Mouse (Mus musculus): ENCODE data around the gene Sdc3. TPM values are rescaled to one million over a fixed set of nuclear protein-coding genes. Genes with fewer than 3 reads are reported as not detected.

Gene Sdc3
- total and polyA plus RNA-seq, 3 experiments, result 32.7 to 51.9 (median 38.3) TPM

DNA sequence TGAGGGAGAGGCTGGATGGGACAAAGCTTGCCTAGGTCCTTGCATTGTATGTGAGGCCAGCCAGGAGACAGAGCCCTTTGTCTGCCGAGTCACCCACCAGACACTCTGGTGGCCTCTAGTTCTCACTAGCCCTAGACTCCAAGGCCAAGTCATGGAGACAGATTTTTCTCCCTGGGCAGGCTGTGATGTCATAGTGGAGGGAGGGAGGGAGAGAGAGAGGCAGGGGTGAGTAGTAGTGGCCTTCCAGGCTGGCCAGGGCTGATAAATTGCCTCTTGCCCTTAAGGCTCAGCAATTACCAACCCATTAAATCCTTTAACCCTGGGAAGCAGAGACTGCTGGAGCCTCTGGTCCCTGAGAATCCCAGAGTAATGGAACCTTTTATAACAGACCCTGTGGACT is 41.8 kb downstream of the Sdc3 start:
- no peak for DNase-seq
- TF ChIP-seq POLR2A (IDR thresholded peaks at IDR 0.05; ENCODE audit: insufficient read depth, low read depth, low read length), result no peak
- no peak for TF ChIP-seq EP300 (IDR thresholded peaks at IDR 0.05; ENCODE audit: insufficient read depth, low read depth, low read length)
- no peak for TF ChIP-seq CTCF (IDR thresholded peaks at IDR 0.05)
- no peak overlapping the region for H3K9ac ChIP-seq (ENCODE audit: low read depth, low read length)
- no peaks in the 10 kb centered on the region for H3K27me3 ChIP-seq (ENCODE audit: control insufficient read depth, insufficient read depth, low read length)
- H3K4me3 ChIP-seq, result no peak overlapping the region
- no peaks in the 10 kb centered on the region for H3K36me3 ChIP-seq (ENCODE audit: control insufficient read depth, insufficient read depth, low read length)
- no peaks in the 10 kb centered on the region for H3K79me2 ChIP-seq (replicated peaks; ENCODE audit: control insufficient read depth, insufficient read depth, low read length)
- H3K27ac ChIP-seq, result no peak overlapping the region; the same call in 1 of the 2 replicates
- H3K4me1 ChIP-seq (ENCODE audit: control insufficient read depth, insufficient read depth, low read length), result peaks cover 22% of the 10 kb centered on the region
- intact Hi-C loops (cut with DNase I), result loop anchor here (2.0 kb wide), 1 partner anchor 13 kb away; no protein-coding TSS in a partner anchor
- WGBS, result 18% methylated on average over 1 of the region's 1 CpGs

DNA sequence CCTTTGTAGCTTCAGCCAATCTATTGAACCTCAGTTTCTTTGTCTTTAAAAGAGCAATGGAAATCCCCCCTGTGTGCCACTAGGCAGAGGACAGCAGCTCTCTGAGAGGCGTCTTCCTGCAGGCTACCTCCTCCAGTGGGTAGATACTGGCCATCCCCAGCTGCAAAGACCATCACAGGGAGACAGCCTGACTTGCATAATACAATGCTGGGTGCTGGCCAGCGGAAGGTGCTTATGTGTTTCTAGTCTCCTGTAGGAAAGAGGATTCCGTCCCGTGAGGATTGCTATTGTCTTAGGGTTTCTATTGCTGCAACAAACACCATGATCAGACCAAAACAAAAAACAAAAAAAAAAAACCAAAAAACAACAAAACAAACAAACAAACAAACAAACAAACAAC is 43.2 kb downstream of the Sdc3 start:
- no peaks in the 10 kb centered on the region for H3K36me3 ChIP-seq (ENCODE audit: control insufficient read depth, insufficient read depth, low read length)
- no peak overlapping the region for H3K9ac ChIP-seq (ENCODE audit: low read depth, low read length)
- no peak overlapping the region for H3K4me3 ChIP-seq
- H3K27me3 ChIP-seq (ENCODE audit: control insufficient read depth, insufficient read depth, low read length), result no peaks in the 10 kb centered on the region
- H3K27ac ChIP-seq, result peak overlapping the region; percentile 64
- intact Hi-C loops (cut with DNase I), result loop anchor here (2.0 kb wide), 1 partner anchor 15 kb away; no protein-coding TSS in a partner anchor
- H3K79me2 ChIP-seq (replicated peaks; ENCODE audit: control insufficient read depth, insufficient read depth, low read length), result no peaks in the 10 kb centered on the region
- peaks cover 18% of the 10 kb centered on the region for H3K4me1 ChIP-seq (ENCODE audit: control insufficient read depth, insufficient read depth, low read length)
- peak; percentile 54 to 79 for DNase-seq
- TF ChIP-seq POLR2A (IDR thresholded peaks at IDR 0.05; ENCODE audit: insufficient read depth, low read depth, low read length) (0 out of 2 replicates have a peak, but pooled peaks have one; percentile 13), CTCF (IDR thresholded peaks at IDR 0.05) (no peak; the same call in 1 of the 2 replicates), EP300 (IDR thresholded peaks at IDR 0.05; ENCODE audit: insufficient read depth, low read depth, low read length) (peak; percentile 93)
- 61% methylated on average over 4 of the region's 4 CpGs for WGBS

DNA sequence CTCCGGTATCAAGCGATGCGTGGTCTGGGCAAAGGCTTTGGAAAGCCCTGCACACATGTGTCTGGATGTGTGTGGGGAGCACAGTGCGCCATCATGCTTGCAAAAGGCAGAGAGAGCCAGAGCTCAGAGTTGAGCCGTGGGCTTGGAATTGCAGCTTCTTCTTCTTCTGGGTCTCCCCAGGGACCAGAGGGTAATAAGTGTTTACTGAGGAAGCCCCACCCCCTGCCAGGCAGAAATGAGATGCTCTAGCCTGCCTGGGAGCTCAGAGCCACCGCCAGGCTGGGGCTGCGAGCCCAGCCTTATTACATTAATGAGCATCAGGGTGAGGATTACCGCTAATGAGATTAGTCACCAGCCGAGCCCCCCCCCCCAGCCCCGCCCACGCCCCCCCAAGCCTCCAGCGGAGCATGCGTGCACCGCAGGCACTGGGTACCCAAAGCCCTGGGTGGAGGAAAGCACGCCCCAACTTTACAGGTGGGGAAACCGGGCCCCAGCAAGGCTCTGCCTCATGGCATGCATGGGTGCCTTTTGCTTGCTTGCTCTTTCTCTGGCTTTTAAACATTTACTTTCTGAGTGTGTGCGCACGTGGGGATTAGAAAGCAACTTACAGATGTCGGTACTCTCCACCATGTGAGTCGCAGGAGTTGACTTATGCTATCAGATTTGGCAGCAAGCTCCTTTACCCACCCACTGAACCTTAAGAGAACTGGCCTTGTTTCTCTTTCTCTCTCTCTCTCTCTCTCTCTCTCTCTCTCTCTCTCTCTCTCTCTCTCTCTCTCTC is 44.1 kb downstream of the Sdc3 start:
- H3K4me1 ChIP-seq (ENCODE audit: control insufficient read depth, insufficient read depth, low read length), result peaks cover 23% of the 10 kb centered on the region

DNA sequence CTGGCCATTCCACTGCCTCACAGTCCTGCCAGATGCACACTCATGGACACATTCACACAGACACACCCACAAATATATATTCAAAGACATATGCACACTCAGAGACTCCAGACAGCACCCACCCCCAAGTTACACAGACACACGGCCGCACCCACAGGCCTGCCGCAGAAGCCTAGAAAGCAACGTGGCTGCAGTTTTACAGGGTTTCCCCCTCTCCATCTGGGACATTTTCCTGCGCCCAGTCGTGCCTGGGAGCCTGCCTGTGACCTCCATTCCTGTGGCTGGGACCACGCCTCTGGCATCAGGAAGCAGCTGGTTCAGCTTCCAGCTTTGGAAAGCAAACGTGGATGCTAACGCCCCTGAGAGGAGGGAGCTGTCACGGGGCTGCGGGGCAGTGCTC is 46.2 kb downstream of the Sdc3 start:
- H3K36me3 ChIP-seq (ENCODE audit: control insufficient read depth, insufficient read depth, low read length), result no peaks in the 10 kb centered on the region
- no peak overlapping the region for H3K27ac ChIP-seq
- TF ChIP-seq CTCF (IDR thresholded peaks at IDR 0.05), result no peak
- TF ChIP-seq EP300 (IDR thresholded peaks at IDR 0.05; ENCODE audit: insufficient read depth, low read depth, low read length), result no peak
- TF ChIP-seq POLR2A (IDR thresholded peaks at IDR 0.05; ENCODE audit: insufficient read depth, low read depth, low read length), result no peak
- 20% methylated on average over 11 of the region's 11 CpGs for WGBS
- no peak overlapping the region for H3K4me3 ChIP-seq
- intact Hi-C loops (cut with DNase I), result no loop called here
- H3K27me3 ChIP-seq (ENCODE audit: control insufficient read depth, insufficient read depth, low read length), result no peaks in the 10 kb centered on the region
- H3K9ac ChIP-seq (ENCODE audit: low read depth, low read length), result no peak overlapping the region
- peaks cover 24% of the 10 kb centered on the region for H3K4me1 ChIP-seq (ENCODE audit: control insufficient read depth, insufficient read depth, low read length)
- DNase-seq, result no peak
- no peaks in the 10 kb centered on the region for H3K79me2 ChIP-seq (replicated peaks; ENCODE audit: control insufficient read depth, insufficient read depth, low read length)

More for the DNA sequence above, 44.1 kb downstream of the Sdc3 start:
- H3K4me3 ChIP-seq, result no peak overlapping the region
- no peak for TF ChIP-seq CTCF (IDR thresholded peaks at IDR 0.05)
- no peak for TF ChIP-seq POLR2A (IDR thresholded peaks at IDR 0.05; ENCODE audit: insufficient read depth, low read depth, low read length)
- no peak for TF ChIP-seq EP300 (IDR thresholded peaks at IDR 0.05; ENCODE audit: insufficient read depth, low read depth, low read length)
- 25% methylated on average over 20 of the region's 20 CpGs for WGBS
- no peaks in the 10 kb centered on the region for H3K79me2 ChIP-seq (replicated peaks; ENCODE audit: control insufficient read depth, insufficient read depth, low read length)
- no peak overlapping the region for H3K9ac ChIP-seq (ENCODE audit: low read depth, low read length)
- peak overlapping the region; percentile 36 for H3K27ac ChIP-seq
- no peaks in the 10 kb centered on the region for H3K27me3 ChIP-seq (ENCODE audit: control insufficient read depth, insufficient read depth, low read length)
- DNase-seq, result no peak
- no peaks in the 10 kb centered on the region for H3K36me3 ChIP-seq (ENCODE audit: control insufficient read depth, insufficient read depth, low read length)
- intact Hi-C loops (cut with DNase I), result no loop called here

DNA sequence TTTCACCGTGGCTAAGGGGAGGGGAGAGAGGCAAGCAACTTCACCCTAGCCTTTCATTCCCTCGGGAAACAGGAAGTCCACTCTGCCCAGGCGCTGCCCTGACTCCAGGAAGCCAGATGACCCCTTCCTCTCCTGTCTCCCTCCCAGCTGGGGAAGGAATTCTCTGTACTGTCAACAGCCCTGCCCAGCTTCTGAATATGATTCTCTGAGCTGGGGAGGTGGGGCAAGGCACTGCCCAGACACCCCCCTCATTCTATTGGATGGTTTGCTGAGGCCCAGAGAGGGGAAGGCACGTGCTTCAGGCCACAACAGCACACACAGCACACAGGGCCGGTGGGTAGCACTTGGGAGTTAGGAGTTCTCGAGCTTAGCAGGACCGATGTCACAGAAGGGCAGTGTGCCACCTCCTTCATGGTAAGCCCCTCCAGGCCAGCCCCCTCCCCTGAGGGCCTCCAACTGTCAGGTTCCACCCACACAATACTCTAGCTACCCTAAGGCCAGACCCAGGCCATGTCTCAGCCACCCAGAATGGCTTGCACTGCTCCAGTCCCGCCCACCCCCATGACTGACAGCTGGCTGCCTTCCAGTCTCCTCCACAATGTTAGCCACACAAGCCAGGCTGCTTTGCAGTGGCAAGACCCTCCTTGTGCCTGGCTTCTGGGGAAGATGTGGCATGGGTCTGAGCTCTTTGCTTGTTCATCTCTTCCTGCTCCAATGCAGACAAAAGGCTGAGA is 48.9 kb downstream of the Sdc3 start:
- DNase-seq, result no peak
- peaks cover 20% of the 10 kb centered on the region for H3K4me1 ChIP-seq (ENCODE audit: control insufficient read depth, insufficient read depth, low read length)
- 0 out of 2 replicates have a peak, but pooled peaks have one; percentile 46 for TF ChIP-seq EP300 (IDR thresholded peaks at IDR 0.05; ENCODE audit: insufficient read depth, low read depth, low read length)
- TF ChIP-seq POLR2A (IDR thresholded peaks at IDR 0.05; ENCODE audit: insufficient read depth, low read depth, low read length), result no peak
- no peak overlapping the region for H3K4me3 ChIP-seq
- H3K79me2 ChIP-seq (replicated peaks; ENCODE audit: control insufficient read depth, insufficient read depth, low read length), result no peaks in the 10 kb centered on the region
- H3K36me3 ChIP-seq (ENCODE audit: control insufficient read depth, insufficient read depth, low read length), result no peaks in the 10 kb centered on the region
- WGBS, result 31% methylated on average over 8 of the region's 8 CpGs
- H3K27me3 ChIP-seq (ENCODE audit: control insufficient read depth, insufficient read depth, low read length), result no peaks in the 10 kb centered on the region
- no peak overlapping the region for H3K27ac ChIP-seq
- no peak overlapping the region for H3K9ac ChIP-seq (ENCODE audit: low read depth, low read length)
- intact Hi-C loops (cut with DNase I), result no loop called here

All from heart, adult 2 months (tissue).